Mouse (Mus musculus): ENCODE results near the gene Epha6. TPM values are rescaled to one million over a fixed set of nuclear protein-coding genes. Genes with fewer than 3 reads are reported as not detected.

Gene Epha6
- polyA plus RNA-seq, 1 experiment from 2014 or later: not detected

GRCm38 (mm10) chr16:60086976-60087375 is 518.4 kb downstream of the Epha6 start:
- 83% methylated on average over 3 of the region's 3 CpGs for WGBS
- ATAC-seq (ENCODE audit: borderline replicate concordance, extremely low read depth, low FRiP score, low TSS enrichment): no peak
- no peaks in the 10 kb centered on the region for H3K4me1 ChIP-seq
- H3K9me3 ChIP-seq: no peaks in the 10 kb centered on the region
- no peak overlapping the region for H3K9ac ChIP-seq
- H3K27me3 ChIP-seq: no peaks in the 10 kb centered on the region
- H3K27ac ChIP-seq: no peak overlapping the region
- H3K36me3 ChIP-seq: no peaks in the 10 kb centered on the region
- no peak overlapping the region for H3K4me3 ChIP-seq
- H3K4me2 ChIP-seq: no peak overlapping the region

- Histone ChIP-seq H3K36me3 (no peaks in the 10 kb centered on the region), H3K27me3 (no peaks in the 10 kb centered on the region), H3K27ac (no peak overlapping the region), H3K4me3 (no peak overlapping the region), H3K4me2 (no peak overlapping the region), H3K9ac (no peak overlapping the region), H3K9me3 (no peaks in the 10 kb centered on the region), H3K4me1 (no peaks in the 10 kb centered on the region)
- 81% methylated on average over 10 of the region's 10 CpGs for WGBS
- no peak for ATAC-seq (ENCODE audit: borderline replicate concordance, extremely low read depth, low FRiP score, low TSS enrichment)
Observed at GRCm38 (mm10) chr16:60070457-60071112, 534.7 kb downstream of the Epha6 start.

GRCm38 (mm10) chr16:60043809-60044208 is 561.5 kb downstream of the Epha6 start:
- 61% methylated on average over 1 of the region's 1 CpGs for WGBS
- Histone ChIP-seq H3K9ac (no peak overlapping the region), H3K4me1 (no peaks in the 10 kb centered on the region), H3K27me3 (no peaks in the 10 kb centered on the region), H3K4me2 (no peak overlapping the region), H3K4me3 (no peak overlapping the region), H3K36me3 (no peaks in the 10 kb centered on the region), H3K27ac (no peak overlapping the region), H3K9me3 (no peaks in the 10 kb centered on the region)
- no peak for ATAC-seq (ENCODE audit: borderline replicate concordance, extremely low read depth, low FRiP score, low TSS enrichment)

DNA sequence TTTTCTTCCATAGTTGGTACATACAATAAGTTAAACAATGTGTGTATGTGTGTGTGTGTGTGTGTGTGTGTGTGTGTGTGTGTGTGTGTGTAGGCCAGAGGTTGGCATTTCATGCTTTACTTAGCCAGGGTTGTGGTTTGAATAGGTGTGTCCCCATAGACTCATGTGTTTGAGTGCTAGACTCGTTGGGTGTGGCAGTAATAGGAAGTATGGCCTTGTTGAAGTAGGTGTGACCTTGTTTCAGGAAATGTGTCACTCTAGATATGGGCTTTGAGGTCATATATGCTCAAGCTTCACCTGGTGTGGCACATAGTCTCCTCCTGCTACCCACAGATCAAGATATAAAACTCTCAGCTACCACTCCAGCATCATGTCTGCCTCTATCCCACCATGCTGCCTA is 577.0 kb downstream of the Epha6 start:
- Histone ChIP-seq H3K4me2 (no peak overlapping the region), H3K4me1 (no peaks in the 10 kb centered on the region), H3K27ac (no peak overlapping the region), H3K4me3 (no peak overlapping the region), H3K27me3 (no peaks in the 10 kb centered on the region), H3K9me3 (no peaks in the 10 kb centered on the region), H3K36me3 (no peaks in the 10 kb centered on the region), H3K9ac (no peak overlapping the region)
- ATAC-seq (ENCODE audit: borderline replicate concordance, extremely low read depth, low FRiP score, low TSS enrichment): no peak
- WGBS: 50% methylated on average over 1 of the region's 1 CpGs

DNA sequence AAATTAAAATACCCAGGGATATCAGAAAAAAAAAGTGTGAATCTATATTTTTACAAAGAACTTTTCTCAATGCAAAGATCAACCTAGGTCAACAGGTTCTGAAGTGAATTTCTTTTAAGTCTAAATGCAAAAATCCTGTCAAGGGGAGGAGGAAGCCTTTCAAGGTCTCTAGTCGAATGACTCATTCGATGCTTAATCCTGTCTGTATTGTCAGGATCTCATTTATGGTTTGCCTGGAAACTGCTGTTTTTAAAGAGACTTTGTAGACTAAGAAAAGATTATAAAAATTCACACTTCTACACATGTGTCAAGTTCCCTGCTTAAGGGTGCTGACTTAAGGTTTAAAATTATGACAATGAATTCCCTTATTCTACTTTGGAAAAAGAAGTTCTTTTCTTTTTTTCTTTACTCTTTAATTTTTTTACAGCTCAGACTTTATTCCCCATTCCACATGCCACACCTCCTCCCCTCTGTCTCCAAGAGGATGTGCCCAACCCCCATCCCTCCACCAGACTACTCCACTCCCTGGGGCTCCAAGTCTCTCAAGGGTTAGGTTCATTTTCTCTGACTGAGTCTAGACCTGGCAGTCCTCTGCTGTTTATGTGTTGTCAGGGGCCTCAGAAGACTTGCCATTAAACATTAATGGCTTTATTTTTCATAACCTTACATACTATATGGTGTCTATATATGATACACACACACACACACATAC is 598.3 kb downstream of the Epha6 start:
- no peak for ATAC-seq (ENCODE audit: borderline replicate concordance, extremely low read depth, low FRiP score, low TSS enrichment)
- 64% methylated on average over 2 of the region's 2 CpGs for WGBS
- Histone ChIP-seq H3K4me3 (no peak overlapping the region), H3K9me3 (no peaks in the 10 kb centered on the region), H3K4me1 (no peaks in the 10 kb centered on the region), H3K4me2 (no peak overlapping the region), H3K27ac (no peak overlapping the region), H3K9ac (no peak overlapping the region), H3K36me3 (no peaks in the 10 kb centered on the region), H3K27me3 (no peaks in the 10 kb centered on the region)

DNA sequence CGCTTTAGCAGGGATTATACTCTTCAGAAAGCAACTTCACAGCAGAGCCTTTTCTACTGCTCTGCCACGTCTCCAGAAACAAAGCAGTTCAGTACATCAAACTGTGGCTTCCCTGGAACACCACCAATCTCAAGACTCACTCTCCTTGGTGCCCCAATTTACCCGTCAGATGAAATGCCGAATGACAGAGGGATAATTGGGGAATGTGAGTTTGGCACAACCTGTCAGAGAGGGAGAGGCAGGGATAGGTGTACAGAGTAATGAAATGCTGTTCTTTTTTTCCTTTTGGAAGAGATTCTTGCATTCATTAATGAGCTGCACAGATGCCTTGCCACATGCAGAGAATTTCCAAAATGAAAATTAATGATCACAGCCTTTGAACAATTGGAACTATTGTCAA is 635.5 kb downstream of the Epha6 start:
- H3K4me3 ChIP-seq: no peak overlapping the region
- no peak overlapping the region for H3K27ac ChIP-seq
- no peak overlapping the region for H3K4me2 ChIP-seq
- no peak overlapping the region for H3K9ac ChIP-seq
- no peaks in the 10 kb centered on the region for H3K9me3 ChIP-seq
- no peaks in the 10 kb centered on the region for H3K4me1 ChIP-seq
- no peak for ATAC-seq (ENCODE audit: borderline replicate concordance, extremely low read depth, low FRiP score, low TSS enrichment)
- no peaks in the 10 kb centered on the region for H3K27me3 ChIP-seq
- WGBS: 60% methylated on average over 4 of the region's 4 CpGs
- no peaks in the 10 kb centered on the region for H3K36me3 ChIP-seq

DNA sequence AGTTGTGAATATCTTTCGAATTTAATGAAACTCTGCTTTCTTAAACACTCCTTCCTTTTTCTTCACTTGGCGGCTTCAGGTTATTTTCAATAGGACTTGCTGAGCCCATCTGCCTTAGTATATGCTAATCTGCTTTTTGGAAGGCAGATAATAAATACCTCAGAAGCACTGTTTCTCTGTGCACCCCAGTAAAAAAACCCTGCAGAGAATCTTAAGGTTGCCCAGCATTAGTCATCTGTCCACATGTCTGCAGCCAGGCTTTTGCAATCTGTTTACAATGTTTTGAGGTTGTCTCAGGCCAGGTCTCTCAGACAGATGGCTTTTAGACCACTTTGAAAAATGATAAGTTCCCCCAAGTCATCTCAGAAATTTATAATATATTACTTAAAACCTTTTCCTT is 649.6 kb downstream of the Epha6 start:
- Histone ChIP-seq H3K4me1 (no peaks in the 10 kb centered on the region), H3K9me3 (no peaks in the 10 kb centered on the region), H3K27ac (no peak overlapping the region), H3K27me3 (no peaks in the 10 kb centered on the region), H3K4me2 (no peak overlapping the region), H3K36me3 (no peaks in the 10 kb centered on the region), H3K4me3 (no peak overlapping the region), H3K9ac (no peak overlapping the region)
- ATAC-seq (ENCODE audit: borderline replicate concordance, extremely low read depth, low FRiP score, low TSS enrichment): no peak
- WGBS: 79% methylated on average over 2 of the region's 2 CpGs

DNA sequence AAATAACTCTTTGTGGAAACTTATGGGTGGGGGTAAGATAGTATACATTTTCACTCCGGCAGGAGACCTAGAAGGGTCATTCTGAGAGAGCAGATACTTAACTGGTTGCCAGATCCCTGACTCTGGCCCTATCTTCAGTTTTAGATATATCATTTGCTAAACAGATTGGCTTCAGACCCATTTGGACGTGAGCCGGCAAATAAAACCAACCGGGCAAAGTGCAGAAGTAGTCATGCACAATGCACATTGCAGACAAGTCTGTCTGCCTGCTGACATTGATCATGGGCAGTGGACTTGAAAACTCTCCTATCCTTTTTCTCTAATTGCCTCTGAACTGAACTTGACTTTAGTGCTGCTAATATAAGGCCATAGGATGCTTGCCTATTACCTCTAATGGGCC is 681.6 kb downstream of the Epha6 start:
- Histone ChIP-seq H3K4me1 (no peaks in the 10 kb centered on the region), H3K9ac (no peak overlapping the region), H3K9me3 (no peaks in the 10 kb centered on the region), H3K4me3 (no peak overlapping the region), H3K4me2 (no peak overlapping the region), H3K27me3 (no peaks in the 10 kb centered on the region), H3K36me3 (no peaks in the 10 kb centered on the region), H3K27ac (no peak overlapping the region)
- 71% methylated on average over 4 of the region's 4 CpGs for WGBS
- no peak for ATAC-seq (ENCODE audit: borderline replicate concordance, extremely low read depth, low FRiP score, low TSS enrichment)

DNA sequence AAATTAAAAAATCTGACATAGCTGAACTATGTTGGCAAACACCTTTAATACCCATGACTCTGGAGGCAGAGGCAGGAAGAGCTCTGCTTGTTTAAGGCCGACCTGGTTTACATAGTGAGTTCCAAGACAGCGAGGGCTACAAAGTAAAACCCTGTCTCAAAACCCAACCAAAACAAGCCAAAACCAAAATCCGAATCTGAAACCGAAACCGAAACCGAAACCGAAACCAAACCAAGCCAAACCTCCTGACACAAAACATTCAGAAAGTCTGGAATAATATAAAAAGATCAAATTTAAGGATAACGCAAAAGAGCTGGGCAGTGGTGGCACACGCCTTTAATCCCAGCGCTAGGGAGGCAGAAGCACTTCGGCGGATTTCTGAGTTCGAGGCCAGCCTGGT is 725.3 kb downstream of the Epha6 start:
- ATAC-seq (ENCODE audit: borderline replicate concordance, extremely low read depth, low FRiP score, low TSS enrichment): no peak
- 89% methylated on average over 13 of the region's 13 CpGs for WGBS
- Histone ChIP-seq H3K4me2 (no peak overlapping the region), H3K27ac (no peak overlapping the region), H3K27me3 (no peaks in the 10 kb centered on the region), H3K4me1 (no peaks in the 10 kb centered on the region), H3K9me3 (no peaks in the 10 kb centered on the region), H3K9ac (no peak overlapping the region), H3K36me3 (no peaks in the 10 kb centered on the region), H3K4me3 (no peak overlapping the region)

DNA sequence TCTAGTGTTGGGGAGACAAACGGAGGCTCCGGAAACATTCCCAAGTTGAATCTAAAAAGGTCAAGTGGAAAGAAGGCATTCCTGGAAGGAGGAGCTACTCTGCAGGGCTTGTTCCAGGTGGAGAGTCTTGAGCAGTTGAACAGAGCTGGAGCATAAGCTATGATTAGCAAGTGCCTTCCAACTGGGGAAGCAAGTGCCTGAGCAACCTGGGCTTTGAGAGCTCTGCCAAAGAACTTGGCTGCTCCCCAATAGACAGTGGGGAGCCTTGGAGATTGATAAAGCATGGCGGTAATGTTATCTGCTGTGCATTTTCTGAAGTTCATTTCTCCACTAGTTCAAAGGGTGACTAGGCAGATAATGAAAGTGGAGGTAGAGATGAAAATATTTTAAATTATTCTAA is 733.5 kb downstream of the Epha6 start:
- Histone ChIP-seq H3K4me3 (no peak overlapping the region), H3K9me3 (no peaks in the 10 kb centered on the region), H3K9ac (no peak overlapping the region), H3K4me1 (no peaks in the 10 kb centered on the region), H3K4me2 (no peak overlapping the region), H3K27ac (no peak overlapping the region), H3K27me3 (no peaks in the 10 kb centered on the region), H3K36me3 (no peaks in the 10 kb centered on the region)
- WGBS: 74% methylated on average over 3 of the region's 3 CpGs
- no peak for ATAC-seq (ENCODE audit: borderline replicate concordance, extremely low read depth, low FRiP score, low TSS enrichment)

DNA sequence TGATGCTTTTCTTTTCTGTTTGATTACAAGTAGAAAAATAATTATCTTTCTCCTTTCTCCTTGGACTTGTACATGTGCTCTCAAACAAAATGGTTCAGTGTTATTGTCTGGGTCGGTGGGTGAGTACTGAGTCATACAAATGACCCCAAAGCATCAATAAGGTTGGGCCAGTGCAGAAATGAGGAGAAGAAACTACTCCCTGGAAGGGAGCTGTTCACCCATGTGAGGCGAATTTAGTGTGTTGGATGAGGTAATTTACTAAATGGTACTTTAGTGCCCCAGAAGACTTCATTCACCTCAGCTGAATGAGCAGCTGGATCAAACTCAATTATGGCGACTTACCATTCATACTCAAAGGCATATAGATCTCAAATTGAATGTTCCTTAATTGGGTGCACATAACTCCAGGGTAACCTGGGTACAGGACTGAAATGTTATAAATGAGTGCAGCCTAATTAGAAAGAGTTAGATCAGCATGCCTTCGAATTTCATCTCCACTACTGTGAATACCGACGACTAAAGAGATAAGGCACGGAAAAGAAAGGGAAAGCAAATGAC is 751.1 kb downstream of the Epha6 start:
- WGBS: 69% methylated on average over 7 of the region's 7 CpGs
- Histone ChIP-seq H3K9ac (no peak overlapping the region), H3K27me3 (no peaks in the 10 kb centered on the region), H3K4me2 (no peak overlapping the region), H3K4me1 (no peaks in the 10 kb centered on the region), H3K36me3 (no peaks in the 10 kb centered on the region), H3K4me3 (no peak overlapping the region), H3K27ac (no peak overlapping the region), H3K9me3 (no peaks in the 10 kb centered on the region)
- ATAC-seq (ENCODE audit: borderline replicate concordance, extremely low read depth, low FRiP score, low TSS enrichment): no peak

- Histone ChIP-seq H3K36me3 (no peaks in the 10 kb centered on the region), H3K9me3 (no peaks in the 10 kb centered on the region), H3K4me3 (no peak overlapping the region), H3K27ac (no peak overlapping the region), H3K4me2 (no peak overlapping the region), H3K4me1 (no peaks in the 10 kb centered on the region), H3K27me3 (no peaks in the 10 kb centered on the region), H3K9ac (no peak overlapping the region)
- no peak for ATAC-seq (ENCODE audit: borderline replicate concordance, extremely low read depth, low FRiP score, low TSS enrichment)
- WGBS: 52% methylated on average over 2 of the region's 2 CpGs
Observed at GRCm38 (mm10) chr16:59852689-59853088, 752.6 kb downstream of the Epha6 start.
